Mouse (Mus musculus) forebrain, embryonic 11.5 days (tissue): Measurements from ENCODE around the gene Coq4. TPM values are rescaled to one million over a fixed set of nuclear protein-coding genes. Genes with fewer than 3 reads are reported as not detected.

Source experiments
- ATAC-seq: fragments of 200-750 bp; cut with Nextera tagmentation; replicated peaks from 2 replicates; pipeline ENCODE4 v1.8.0; 2017; ENCODE audit warnings: moderate TSS enrichment; ENCODE audit not compliant: low FRiP score
- DNase-seq: peaks from one replicate; pipeline ENCODE4 v3.0.0-alpha.2; 2017; ENCODE audit warnings: low spot score
- H3K27ac ChIP-seq: fragments of 300-500 bp; sonication (generic); 2 replicates; pipeline ENCODE4 v1.5.1; 2014; ENCODE audit warnings: low read depth, low read length
- H3K27me3 ChIP-seq: fragments of 300-500 bp; sonication (generic); 2 replicates; pipeline ENCODE4 v1.6.1; 2014; ENCODE audit warnings: mild to moderate bottlenecking, low read length, mixed read lengths; ENCODE audit not compliant: control insufficient read depth, insufficient read depth
- H3K36me3 ChIP-seq: fragments of 300-500 bp; sonication (generic); 2 replicates; pipeline ENCODE4 v1.6.1; 2014; ENCODE audit warnings: mild to moderate bottlenecking, low read length, moderate library complexity, mixed read lengths; ENCODE audit not compliant: control insufficient read depth, insufficient read depth
- H3K4me1 ChIP-seq: fragments of 300-500 bp; sonication (generic); replicated peaks from 2 replicates; pipeline ENCODE4 v1.6.1; 2014; ENCODE audit warnings: low read length, mixed read lengths; ENCODE audit not compliant: control insufficient read depth, insufficient read depth
- H3K4me2 ChIP-seq: fragments of 300-500 bp; sonication (generic); 2 replicates; pipeline ENCODE4 v1.6.1; 2014; ENCODE audit warnings: low read depth, mild to moderate bottlenecking, low read length, moderate library complexity, mixed read lengths; ENCODE audit not compliant: severe bottlenecking
- H3K4me3 ChIP-seq: fragments of 300-500 bp; sonication (generic); 2 replicates; pipeline ENCODE4 v1.5.1; 2014; ENCODE audit warnings: low read depth, low read length
- H3K9ac ChIP-seq: fragments of 300-500 bp; sonication (generic); 2 replicates; pipeline ENCODE4 v1.6.1; 2014; ENCODE audit warnings: low read length
- H3K9me3 ChIP-seq: fragments of 300-500 bp; sonication (generic); 2 replicates; pipeline ENCODE4 v1.6.1; 2016; ENCODE audit warnings: low read length, mixed read lengths; ENCODE audit not compliant: control insufficient read depth
- WGBS: fragments of 180-500 bp; shearing (Covaris S2); extraction: QIAGEN DNeasy Blood & Tissue Kit; methylation state at CpG from one replicate; pipeline ENCODE4 v1.1.7; 2014; 5-methylcytosine and 5-hydroxymethylcytosine counted together
- polyA plus RNA-seq: library from polyadenylated mRNA; unstranded; fragments of >200 nt; fragmentation: Nextera tagmentation; extraction: Ambion mirVana; gene quantifications from 2 replicates; pipeline ENCODE4 v1.2.1, GENCODE M21; 2014

Gene Coq4
- polyA plus RNA-seq, 1 experiment from 2014 or later = 40.5 TPM

DNA sequence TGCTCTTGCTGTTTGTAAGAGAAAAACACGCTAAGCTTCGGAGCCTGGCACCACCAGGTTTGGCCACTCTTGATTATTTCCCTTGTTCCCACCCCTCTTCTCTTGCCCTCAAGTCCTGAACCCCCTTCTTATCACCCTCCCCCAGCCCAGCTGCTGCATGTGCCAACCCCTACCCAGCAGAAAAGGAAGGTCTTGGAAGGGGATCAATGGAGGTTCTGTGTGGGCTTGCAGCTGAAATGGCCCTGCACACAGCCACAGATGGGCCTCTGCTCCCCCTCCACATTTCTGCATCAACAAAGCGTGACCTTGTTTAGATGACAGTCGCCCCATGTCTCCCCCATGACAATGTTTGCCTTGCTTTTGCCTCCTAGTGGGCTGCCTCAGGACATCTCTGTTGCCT lies 43.8 kb downstream of the Coq4 start:
- WGBS = 84% methylated on average over 4 of the region's 4 CpGs
- H3K27me3 ChIP-seq = no peaks in the 10 kb centered on the region; the same call in 1 of the 2 replicates
- no peak overlapping the region for H3K27ac ChIP-seq
- no peaks in the 10 kb centered on the region for H3K9me3 ChIP-seq
- no peak for ATAC-seq
- H3K36me3 ChIP-seq = no peaks in the 10 kb centered on the region
- H3K4me3 ChIP-seq = no peak overlapping the region
- DNase-seq = no peak
- H3K9ac ChIP-seq = no peak overlapping the region
- H3K4me1 ChIP-seq = peaks cover 10% of the 10 kb centered on the region; the same call in 1 of the 2 replicates
- H3K4me2 ChIP-seq = no peak overlapping the region

DNA sequence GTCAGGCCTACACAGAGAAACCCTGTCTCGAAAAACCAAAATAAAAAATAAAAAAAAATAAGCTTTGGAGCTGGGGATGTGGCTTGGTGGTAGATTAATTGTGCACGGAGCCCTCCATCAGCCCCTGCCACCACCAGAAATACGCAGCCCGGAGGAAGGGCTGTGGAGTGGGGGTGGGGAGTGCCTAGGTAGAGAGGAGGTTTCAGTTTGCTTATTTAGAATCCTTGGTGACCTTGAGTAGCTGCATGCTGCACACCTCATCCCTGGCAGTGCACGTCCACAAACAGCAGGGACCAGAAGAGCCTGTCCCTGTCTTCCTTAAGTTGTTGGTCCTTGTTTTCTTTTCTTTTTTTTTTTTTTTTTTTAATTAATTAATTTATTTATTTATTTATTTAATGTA lies 46.5 kb downstream of the Coq4 start:
- no peaks in the 10 kb centered on the region for H3K36me3 ChIP-seq
- WGBS = 92% methylated on average over 5 of the region's 5 CpGs
- H3K4me3 ChIP-seq = no peak overlapping the region
- peaks cover 9% of the 10 kb centered on the region for H3K27me3 ChIP-seq
- H3K9me3 ChIP-seq = no peaks in the 10 kb centered on the region
- ATAC-seq (no peak), DNase-seq (no peak)
- H3K27ac ChIP-seq = no peak overlapping the region
- H3K4me1 ChIP-seq = peaks cover 8% of the 10 kb centered on the region; the same call in 1 of the 2 replicates
- no peak overlapping the region for H3K9ac ChIP-seq
- no peak overlapping the region for H3K4me2 ChIP-seq

DNA sequence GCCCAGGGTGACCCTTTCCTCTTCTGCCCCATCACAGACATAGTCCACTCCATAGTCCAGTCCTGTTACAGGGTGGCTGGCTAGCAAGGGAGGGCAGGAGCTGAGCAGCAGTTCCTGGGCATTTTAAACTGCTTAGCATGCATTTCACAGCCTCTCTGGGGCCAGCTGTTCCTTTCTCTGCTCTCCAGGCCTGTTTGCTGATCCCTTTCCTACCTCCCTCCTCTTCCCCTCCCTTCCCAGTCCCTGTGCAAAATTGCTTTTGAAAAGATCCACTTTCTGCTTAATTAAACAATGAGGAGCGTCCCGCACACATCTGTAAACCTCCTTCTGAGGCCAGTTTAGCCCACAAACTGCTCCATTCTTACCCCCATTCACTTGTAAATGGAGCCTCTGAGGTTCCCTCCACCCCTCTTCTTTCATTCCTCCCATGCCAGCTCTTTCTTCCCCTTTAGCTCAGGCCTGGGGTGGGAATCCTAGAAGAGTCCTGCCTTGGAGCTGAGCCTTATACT lies 48.2 kb downstream of the Coq4 start:
- Histone ChIP-seq H3K9me3 (no peaks in the 10 kb centered on the region), H3K4me2 (peak overlapping the region; percentile 15; the same call in 1 of the 2 replicates), H3K36me3 (no peaks in the 10 kb centered on the region), H3K27me3 (peaks cover 9% of the 10 kb centered on the region), H3K27ac (no peak overlapping the region), H3K4me1 (peaks cover 10% of the 10 kb centered on the region; the same call in 1 of the 2 replicates), H3K9ac (no peak overlapping the region; the same call in 1 of the 2 replicates), H3K4me3 (no peak overlapping the region)
- DNase-seq = no peak
- WGBS = 17% methylated on average over 2 of the region's 2 CpGs
- peak; percentile 58 for ATAC-seq

DNA sequence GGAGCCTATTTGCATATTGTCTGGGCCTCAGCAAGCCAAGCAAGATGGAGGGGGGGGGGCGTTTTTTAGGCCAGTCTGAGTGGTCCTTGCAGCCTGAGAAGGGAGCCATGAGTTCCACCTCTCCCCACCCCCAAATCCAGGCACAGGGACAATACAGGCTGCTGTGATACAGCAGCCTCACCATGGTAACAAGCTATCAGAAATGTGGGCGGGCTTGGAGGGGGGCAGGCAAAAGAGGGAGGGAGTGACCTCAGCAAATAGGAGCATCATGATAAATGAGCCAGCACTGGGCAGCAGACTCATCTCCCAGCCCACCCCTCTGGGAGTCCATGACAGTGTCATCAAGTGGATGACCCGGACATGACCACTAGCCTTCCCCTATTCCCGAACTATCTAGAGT lies 52.2 kb downstream of the Coq4 start:
- Histone ChIP-seq H3K27ac (no peak overlapping the region; the same call in 1 of the 2 replicates), H3K4me2 (no peak overlapping the region), H3K36me3 (no peaks in the 10 kb centered on the region), H3K4me1 (peaks cover 10% of the 10 kb centered on the region; the same call in 1 of the 2 replicates), H3K27me3 (peaks cover 24% of the 10 kb centered on the region), H3K9ac (no peak overlapping the region), H3K9me3 (no peaks in the 10 kb centered on the region), H3K4me3 (no peak overlapping the region)
- DNase-seq = no peak
- WGBS = 47% methylated on average over 4 of the region's 4 CpGs
- ATAC-seq = no peak; the same call in 1 of the 2 replicates

DNA sequence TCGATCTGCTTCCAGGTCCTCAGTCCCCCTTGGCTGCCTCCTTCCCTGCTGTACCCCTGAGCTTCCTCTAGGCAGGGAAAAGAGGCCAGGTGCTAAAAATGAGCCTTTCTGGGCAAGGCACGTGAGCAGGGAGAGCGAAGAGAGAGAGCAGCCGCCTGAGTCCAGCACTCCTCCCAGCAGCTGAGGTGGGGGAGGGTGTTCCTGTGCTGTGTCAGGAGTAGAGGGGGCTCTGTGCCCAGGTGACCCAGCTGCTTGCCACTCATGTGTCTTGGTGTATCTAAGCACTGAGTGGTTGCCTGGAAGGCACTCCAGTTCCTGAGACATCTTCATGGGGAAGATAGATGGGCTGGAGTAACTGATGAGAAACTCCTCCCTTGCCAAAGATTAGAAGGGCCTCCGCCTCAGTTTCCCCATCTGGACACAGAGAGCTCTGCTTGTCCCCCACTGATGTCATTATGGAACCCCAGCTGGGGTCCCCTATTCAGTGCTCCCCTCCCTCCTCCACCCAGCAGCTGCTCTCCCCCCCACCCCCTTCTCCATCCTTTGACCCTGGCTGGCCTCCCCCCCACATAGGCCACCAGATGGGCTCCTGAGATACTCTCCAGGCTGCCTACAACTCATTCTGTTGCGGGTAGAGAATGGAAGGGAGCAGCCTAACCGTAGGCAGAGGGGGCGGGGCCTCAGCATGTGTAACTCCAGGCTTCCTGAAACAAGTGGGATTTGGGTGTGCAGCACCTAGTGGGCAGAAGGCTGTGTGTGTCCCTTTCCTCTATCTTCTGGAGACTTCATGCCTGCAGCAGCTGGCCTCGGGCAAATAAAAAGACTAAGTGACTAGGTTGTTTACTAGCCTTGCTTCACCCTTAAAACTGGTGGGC lies 56.2 kb downstream of the Coq4 start:
- Histone ChIP-seq H3K4me1 (peaks cover 14% of the 10 kb centered on the region), H3K9ac (no peak overlapping the region), H3K9me3 (no peaks in the 10 kb centered on the region), H3K4me3 (no peak overlapping the region), H3K4me2 (no peak overlapping the region), H3K27ac (no peak overlapping the region), H3K27me3 (peaks cover 50% of the 10 kb centered on the region), H3K36me3 (no peaks in the 10 kb centered on the region)
- DNase-seq (no peak), ATAC-seq (no peak)
- WGBS = 58% methylated on average over 9 of the region's 9 CpGs

DNA sequence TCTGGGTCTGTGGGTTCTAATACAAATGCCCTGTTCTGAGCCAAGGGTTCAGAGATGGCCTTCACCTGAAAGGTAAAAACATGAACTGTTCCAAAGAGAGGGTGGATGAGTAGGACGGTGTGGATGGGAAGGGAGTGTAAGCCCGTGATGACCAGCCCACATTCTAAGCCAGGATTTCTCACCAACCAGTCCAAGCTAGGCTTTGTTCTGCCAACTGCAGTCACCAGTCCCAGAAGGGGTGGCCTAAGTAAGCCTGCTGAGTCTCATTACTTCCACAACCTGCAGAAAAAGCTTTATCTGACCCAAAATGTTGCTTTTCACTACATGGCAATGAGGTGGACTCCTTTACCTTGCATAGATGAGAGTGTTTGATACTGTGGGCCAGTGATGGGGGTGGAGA lies 56.8 kb downstream of the Coq4 start:
- peaks cover 55% of the 10 kb centered on the region for H3K27me3 ChIP-seq
- H3K27ac ChIP-seq = no peak overlapping the region
- H3K9ac ChIP-seq = no peak overlapping the region
- ATAC-seq (no peak), DNase-seq (no peak)
- H3K36me3 ChIP-seq = no peaks in the 10 kb centered on the region
- H3K4me1 ChIP-seq = peaks cover 14% of the 10 kb centered on the region
- 45% methylated on average over 2 of the region's 2 CpGs for WGBS
- H3K4me2 ChIP-seq = peak overlapping the region; percentile 15; the same call in 1 of the 2 replicates
- H3K9me3 ChIP-seq = no peaks in the 10 kb centered on the region
- no peak overlapping the region for H3K4me3 ChIP-seq

DNA sequence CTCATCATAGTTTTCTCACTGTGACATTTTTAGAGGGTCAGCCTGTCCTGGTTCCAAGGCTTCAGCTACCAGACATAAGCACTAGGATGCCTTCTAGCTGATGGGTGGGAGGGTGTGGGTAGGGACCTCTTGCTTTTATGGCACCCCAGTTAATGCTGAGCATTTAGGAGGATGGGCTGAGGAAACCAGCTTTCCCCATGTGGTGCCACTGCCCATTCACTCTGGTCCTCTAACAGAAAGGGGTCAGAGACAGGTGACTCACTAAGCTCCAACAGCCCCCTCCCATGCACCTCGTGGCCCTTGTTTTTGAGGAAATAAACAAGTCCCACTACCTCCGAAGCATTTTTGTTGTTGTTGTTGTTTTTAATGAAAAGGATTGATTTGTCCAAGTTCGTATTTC lies 57.4 kb downstream of the Coq4 start:
- H3K4me3 ChIP-seq = peak overlapping the region; percentile 47
- no peak overlapping the region for H3K27ac ChIP-seq
- peak overlapping the region; percentile 97; the same call in 1 of the 2 replicates for H3K4me2 ChIP-seq
- WGBS = 9% methylated on average over 3 of the region's 3 CpGs
- no peak for DNase-seq
- ATAC-seq = no peak
- peaks cover 12% of the 10 kb centered on the region for H3K4me1 ChIP-seq
- H3K27me3 ChIP-seq = peaks cover 57% of the 10 kb centered on the region
- H3K9me3 ChIP-seq = no peaks in the 10 kb centered on the region
- no peak overlapping the region for H3K9ac ChIP-seq
- H3K36me3 ChIP-seq = no peaks in the 10 kb centered on the region

DNA sequence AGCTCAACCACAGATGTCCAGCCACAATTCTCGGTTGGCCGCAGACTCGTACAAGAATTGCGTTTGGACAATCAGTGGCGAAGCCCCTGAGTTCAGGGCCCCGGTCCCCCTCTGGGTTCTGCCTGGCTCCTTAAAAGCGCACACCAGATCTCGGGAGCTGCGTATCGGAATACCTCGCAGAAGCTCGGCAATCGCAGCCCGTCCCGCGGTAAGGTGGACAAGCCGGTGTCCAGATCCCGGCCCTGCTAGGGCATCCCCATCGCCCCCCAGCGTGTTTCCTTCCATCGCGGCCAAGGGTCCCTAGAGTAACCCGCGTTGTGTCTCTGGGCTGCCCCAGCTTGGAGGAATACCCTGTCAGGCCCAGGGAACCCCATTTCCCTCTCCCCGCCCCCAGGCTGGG lies 58.3 kb downstream of the Coq4 start:
- Histone ChIP-seq H3K9ac (peak overlapping the region; percentile 71), H3K4me3 (peak overlapping the region; percentile 47), H3K4me1 (peaks cover 12% of the 10 kb centered on the region), H3K27ac (no peak overlapping the region), H3K27me3 (peaks cover 57% of the 10 kb centered on the region), H3K36me3 (no peaks in the 10 kb centered on the region), H3K4me2 (peak overlapping the region; percentile 97), H3K9me3 (no peaks in the 10 kb centered on the region)
- DNase-seq (peak; percentile 66), ATAC-seq (no peak)
- 2% methylated on average over 25 of the region's 25 CpGs for WGBS
